Mouse (Mus musculus): ENCODE results near the gene Saysd1.

DNA sequence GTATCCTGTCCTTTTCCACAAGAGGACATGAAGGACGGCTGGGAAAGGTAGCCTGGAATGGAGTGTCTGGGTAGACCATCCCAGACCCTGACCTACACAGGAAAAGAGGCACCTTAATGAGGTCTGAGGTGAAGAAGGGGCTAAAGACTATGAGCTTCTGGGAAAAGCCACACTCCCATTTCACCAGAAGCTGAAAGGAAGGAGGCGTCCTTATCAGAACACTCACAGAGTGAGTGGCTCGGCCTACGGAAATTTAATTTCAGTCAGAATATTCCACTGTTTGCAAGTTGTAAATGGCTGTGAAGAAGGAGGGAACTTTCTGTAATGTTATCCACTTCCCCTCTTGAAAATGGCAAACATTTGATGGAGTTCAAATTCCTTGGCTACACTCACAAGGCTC, 34.6 kb upstream of the Saysd1 start:
- TF ChIP-seq CTCF (IDR thresholded peaks at IDR 0.05; ENCODE audit: borderline replicate concordance, extremely low read depth, insufficient read depth, insufficient read length) (no peak), POLR2A (IDR thresholded peaks at IDR 0.05; ENCODE audit: borderline replicate concordance, extremely low read depth, insufficient read depth, insufficient read length, poor library complexity, severe bottlenecking) (no peak)

Data from brain, embryonic 14.5 days (tissue).